Mouse (Mus musculus): Measurements from ENCODE around the gene Aspn. TPM values are rescaled to one million over a fixed set of nuclear protein-coding genes. Genes with fewer than 3 reads are reported as not detected.

Gene Aspn
- polyA plus RNA-seq (2016; fragmentation: Nextera tagmentation; extraction: Ambion mirVana): 2.6 and 2.8 TPM in 2 replicates

- WGBS: 92% methylated on average over 3 of the region's 3 CpGs
Observed at GRCm38 (mm10) chr13:49544279-49544678, at the start of gene Aspn. Gene Aspn, plus strand, starts transcription at chr13:49544443.

GRCm38 (mm10) chr13:49504510-49504909 is 39.7 kb upstream of the Aspn start, which contains the start of gene Ecm2:
Gene Ecm2, plus strand, starts transcription at chr13:49504810.
- Histone ChIP-seq H3K4me1 (peaks cover 6% of the 10 kb centered on the region; the same call in 1 of the 2 replicates), H3K27me3 (no peaks in the 10 kb centered on the region), H3K27ac (no peak within 1 kb of the TSS), H3K4me3 (replicated peaks) (no peak within 1 kb of the TSS), H3K36me3 (replicated peaks) (no peaks in the 10 kb centered on the region), H3K4me2 (no peak within 1 kb of the TSS), H3K9ac (no peak within 1 kb of the TSS), H3K9me3 (no peaks in the 10 kb centered on the region)
- WGBS: 67% methylated on average over 4 of the region's 4 CpGs
- no peak for ATAC-seq (ENCODE audit: low FRiP score)

More at GRCm38 (mm10) chr13:49544279-49544678, at the start of gene Aspn:
- H3K9me3 ChIP-seq: no peaks in the 10 kb centered on the region
- H3K36me3 ChIP-seq (replicated peaks): no peaks in the 10 kb centered on the region
- no peak for ATAC-seq (ENCODE audit: low FRiP score)
- H3K9ac ChIP-seq: no peak within 1 kb of the TSS
- H3K4me1 ChIP-seq: no peaks in the 10 kb centered on the region
- no peak within 1 kb of the TSS for H3K4me2 ChIP-seq
- no peak within 1 kb of the TSS for H3K27ac ChIP-seq
- H3K4me3 ChIP-seq (replicated peaks): no peak within 1 kb of the TSS
- H3K27me3 ChIP-seq: no peaks in the 10 kb centered on the region

DNA sequence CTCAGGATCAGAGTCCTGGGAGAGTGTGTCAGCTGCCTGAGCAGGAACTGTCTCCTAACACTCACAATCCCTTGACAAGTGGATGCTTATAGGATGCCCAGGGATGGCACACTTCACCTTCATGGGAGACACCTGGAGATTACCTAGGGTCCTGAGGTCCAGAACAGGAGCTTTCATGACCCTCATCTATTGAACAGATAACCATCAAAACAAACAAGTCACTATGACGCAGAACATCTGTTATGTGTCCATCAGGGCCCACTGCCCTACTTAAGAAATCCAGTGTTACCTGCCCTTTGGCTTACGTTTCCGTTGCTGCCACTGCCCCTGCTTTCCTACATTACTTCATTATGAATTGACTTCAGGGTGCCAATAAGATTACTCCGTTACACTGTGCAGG is 38.5 kb upstream of the Aspn start:
- Histone ChIP-seq H3K9ac (no peak overlapping the region), H3K9me3 (no peaks in the 10 kb centered on the region), H3K4me2 (no peak overlapping the region), H3K36me3 (replicated peaks) (no peaks in the 10 kb centered on the region), H3K27me3 (no peaks in the 10 kb centered on the region), H3K4me3 (replicated peaks) (no peak overlapping the region), H3K4me1 (peaks cover 6% of the 10 kb centered on the region; the same call in 1 of the 2 replicates), H3K27ac (no peak overlapping the region)
- WGBS: 84% methylated on average over 4 of the region's 4 CpGs
- no peak for ATAC-seq (ENCODE audit: low FRiP score)

DNA sequence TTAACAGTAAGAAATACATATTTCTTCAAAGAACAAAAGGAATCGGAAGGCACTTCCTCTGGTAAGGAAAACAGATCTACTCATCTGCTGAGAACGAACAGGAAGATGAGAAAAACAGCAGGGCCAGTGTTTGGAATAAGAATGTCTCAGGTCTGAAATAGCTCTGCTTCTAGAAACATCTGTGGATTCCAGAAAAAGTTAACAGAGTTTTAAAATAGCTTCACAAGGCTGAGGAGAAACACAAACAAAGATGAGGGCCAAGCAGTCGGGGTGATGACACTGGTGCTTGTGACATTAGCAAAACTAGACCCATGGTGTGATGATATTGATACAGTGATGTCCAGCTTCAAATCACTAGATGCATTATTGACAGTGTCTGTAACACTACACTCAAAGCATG is 37.1 kb upstream of the Aspn start:
- WGBS: 86% methylated on average over 3 of the region's 3 CpGs
- no peak overlapping the region for H3K9ac ChIP-seq
- H3K27ac ChIP-seq: no peak overlapping the region

GRCm38 (mm10) chr13:49518761-49519160 is 25.5 kb upstream of the Aspn start:
- WGBS: 33% methylated on average over 2 of the region's 2 CpGs
- ATAC-seq (ENCODE audit: low FRiP score): no peak
- H3K27ac ChIP-seq: no peak overlapping the region

More for the DNA sequence above, 37.1 kb upstream of the Aspn start:
- Histone ChIP-seq H3K4me2 (no peak overlapping the region), H3K36me3 (replicated peaks) (no peaks in the 10 kb centered on the region), H3K9me3 (no peaks in the 10 kb centered on the region), H3K4me3 (replicated peaks) (no peak overlapping the region), H3K4me1 (peaks cover 6% of the 10 kb centered on the region; the same call in 1 of the 2 replicates), H3K27me3 (no peaks in the 10 kb centered on the region)
- ATAC-seq (ENCODE audit: low FRiP score): no peak

GRCm38 (mm10) chr13:49526235-49526634 is 18.0 kb upstream of the Aspn start:
- no peak overlapping the region for H3K27ac ChIP-seq

More at GRCm38 (mm10) chr13:49518761-49519160, 25.5 kb upstream of the Aspn start:
- Histone ChIP-seq H3K9ac (no peak overlapping the region), H3K36me3 (replicated peaks) (no peaks in the 10 kb centered on the region), H3K27me3 (no peaks in the 10 kb centered on the region), H3K4me3 (replicated peaks) (no peak overlapping the region), H3K9me3 (no peaks in the 10 kb centered on the region), H3K4me1 (no peaks in the 10 kb centered on the region), H3K4me2 (no peak overlapping the region)

DNA sequence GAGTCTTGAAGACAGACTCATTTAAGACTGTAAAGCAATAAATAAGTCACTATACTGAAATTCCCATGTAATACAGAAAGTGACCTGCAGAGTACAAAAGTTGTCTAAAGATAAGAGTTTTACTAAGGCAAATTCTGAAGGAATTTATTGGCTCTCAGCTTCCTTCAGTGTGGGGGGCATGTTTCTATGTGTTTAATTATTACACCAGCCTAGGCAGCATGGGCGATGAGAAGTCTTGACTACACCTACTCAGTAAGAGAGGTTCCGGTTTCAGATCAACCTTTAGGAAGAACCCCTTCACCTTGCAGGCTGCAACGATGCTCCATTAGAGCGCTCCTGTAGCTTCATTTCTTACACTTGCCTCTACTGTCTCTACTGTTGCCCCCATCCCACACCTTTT is 13.6 kb upstream of the Aspn start:
- WGBS: 96% methylated on average over 4 of the region's 4 CpGs
- ATAC-seq (ENCODE audit: low FRiP score): no peak
- H3K9me3 ChIP-seq: no peaks in the 10 kb centered on the region

More at GRCm38 (mm10) chr13:49526235-49526634, 18.0 kb upstream of the Aspn start:
- Histone ChIP-seq H3K27me3 (no peaks in the 10 kb centered on the region), H3K9ac (no peak overlapping the region), H3K9me3 (no peaks in the 10 kb centered on the region), H3K4me3 (replicated peaks) (no peak overlapping the region), H3K36me3 (replicated peaks) (no peaks in the 10 kb centered on the region), H3K4me2 (no peak overlapping the region), H3K4me1 (no peaks in the 10 kb centered on the region)
- ATAC-seq (ENCODE audit: low FRiP score): no peak
- 87% methylated on average over 2 of the region's 2 CpGs for WGBS

GRCm38 (mm10) chr13:49536946-49537345 is 7.3 kb upstream of the Aspn start:
- Histone ChIP-seq H3K9ac (no peak overlapping the region), H3K4me3 (replicated peaks) (no peak overlapping the region), H3K4me1 (no peaks in the 10 kb centered on the region), H3K4me2 (no peak overlapping the region), H3K27ac (no peak overlapping the region), H3K36me3 (replicated peaks) (no peaks in the 10 kb centered on the region), H3K27me3 (no peaks in the 10 kb centered on the region), H3K9me3 (no peaks in the 10 kb centered on the region)
- WGBS: 95% methylated on average over 1 of the region's 1 CpGs
- no peak for ATAC-seq (ENCODE audit: low FRiP score)

More for the DNA sequence above, 13.6 kb upstream of the Aspn start:
- H3K9ac ChIP-seq: no peak overlapping the region
- no peak overlapping the region for H3K4me3 ChIP-seq (replicated peaks)
- H3K27me3 ChIP-seq: no peaks in the 10 kb centered on the region
- H3K36me3 ChIP-seq (replicated peaks): no peaks in the 10 kb centered on the region
- H3K4me1 ChIP-seq: no peaks in the 10 kb centered on the region
- H3K4me2 ChIP-seq: no peak overlapping the region
- no peak overlapping the region for H3K27ac ChIP-seq

DNA sequence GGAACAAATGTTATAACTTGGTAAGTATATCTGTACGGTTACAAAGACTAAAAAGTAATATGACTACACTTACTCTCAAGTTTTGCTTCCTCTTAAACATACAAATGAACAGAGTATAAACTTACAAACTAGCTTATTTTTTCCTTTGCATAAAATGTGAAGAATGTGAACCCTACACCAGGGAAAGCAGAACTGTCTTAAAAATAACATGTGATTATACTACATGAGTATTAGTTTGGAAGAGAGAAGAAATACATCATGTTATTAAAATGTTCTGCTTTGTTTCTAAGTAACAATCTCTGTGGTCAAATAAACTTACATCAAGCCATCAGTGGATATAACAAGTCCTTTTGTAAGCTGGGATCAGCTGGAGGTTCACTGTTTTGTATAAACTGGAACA is 5.5 kb upstream of the Aspn start:
- Histone ChIP-seq H3K4me1 (no peaks in the 10 kb centered on the region), H3K4me3 (replicated peaks) (no peak overlapping the region), H3K9ac (no peak overlapping the region), H3K9me3 (no peaks in the 10 kb centered on the region), H3K36me3 (replicated peaks) (no peaks in the 10 kb centered on the region), H3K27me3 (no peaks in the 10 kb centered on the region), H3K27ac (no peak overlapping the region), H3K4me2 (no peak overlapping the region)
- 90% methylated on average over 1 of the region's 1 CpGs for WGBS
- ATAC-seq (ENCODE audit: low FRiP score): no peak

- no peak for ATAC-seq (ENCODE audit: low FRiP score)
- WGBS: 69% methylated on average over 3 of the region's 3 CpGs
- Histone ChIP-seq H3K9me3 (no peaks in the 10 kb centered on the region), H3K36me3 (replicated peaks) (no peaks in the 10 kb centered on the region), H3K27ac (no peak overlapping the region), H3K4me3 (replicated peaks) (no peak overlapping the region), H3K4me2 (no peak overlapping the region), H3K27me3 (no peaks in the 10 kb centered on the region), H3K4me1 (no peaks in the 10 kb centered on the region), H3K9ac (no peak overlapping the region)
Observed at GRCm38 (mm10) chr13:49545646-49546045, 1.4 kb downstream of the Aspn start.

GRCm38 (mm10) chr13:49546517-49546916 is 2.3 kb downstream of the Aspn start:
- Histone ChIP-seq H3K4me1 (no peaks in the 10 kb centered on the region), H3K9ac (no peak overlapping the region), H3K27me3 (no peaks in the 10 kb centered on the region), H3K9me3 (no peaks in the 10 kb centered on the region), H3K27ac (no peak overlapping the region), H3K4me2 (no peak overlapping the region), H3K4me3 (replicated peaks) (no peak overlapping the region), H3K36me3 (replicated peaks) (no peaks in the 10 kb centered on the region)
- 91% methylated on average over 1 of the region's 1 CpGs for WGBS
- no peak for ATAC-seq (ENCODE audit: low FRiP score)

- WGBS: 86% methylated on average over 1 of the region's 1 CpGs
- H3K4me2 ChIP-seq: no peak overlapping the region
- H3K27ac ChIP-seq: no peak overlapping the region
- no peaks in the 10 kb centered on the region for H3K36me3 ChIP-seq (replicated peaks)
- no peaks in the 10 kb centered on the region for H3K9me3 ChIP-seq
- H3K4me1 ChIP-seq: no peaks in the 10 kb centered on the region
- no peak overlapping the region for H3K9ac ChIP-seq
- H3K4me3 ChIP-seq (replicated peaks): no peak overlapping the region
- no peaks in the 10 kb centered on the region for H3K27me3 ChIP-seq
- no peak for ATAC-seq (ENCODE audit: low FRiP score)
Observed at GRCm38 (mm10) chr13:49547563-49548150, 3.4 kb downstream of the Aspn start.

DNA sequence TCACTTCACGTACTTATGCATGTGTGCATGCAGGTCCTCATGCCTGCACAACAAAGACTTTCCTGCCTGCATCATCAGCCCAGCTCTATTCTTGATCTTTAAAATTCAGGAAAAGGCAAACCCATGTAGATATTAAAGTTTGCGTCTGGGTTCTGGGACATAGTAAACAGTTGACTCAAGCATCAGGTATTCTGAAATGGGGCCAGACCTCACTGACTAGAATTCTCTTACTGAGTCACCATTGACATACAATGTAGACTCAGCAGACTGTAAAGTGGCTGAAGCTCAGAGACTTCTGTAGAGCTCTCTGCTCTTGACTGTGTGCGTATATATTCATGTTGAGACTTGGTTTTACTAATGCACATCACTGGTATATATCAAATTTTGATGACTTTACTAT is 5.4 kb downstream of the Aspn start:
- no peak for ATAC-seq (ENCODE audit: low FRiP score)
- WGBS: 97% methylated on average over 3 of the region's 3 CpGs
- Histone ChIP-seq H3K9ac (no peak overlapping the region), H3K4me2 (no peak overlapping the region), H3K4me3 (replicated peaks) (no peak overlapping the region), H3K27ac (no peak overlapping the region), H3K27me3 (no peaks in the 10 kb centered on the region), H3K9me3 (no peaks in the 10 kb centered on the region), H3K4me1 (no peaks in the 10 kb centered on the region), H3K36me3 (replicated peaks) (no peaks in the 10 kb centered on the region)

Measured in forebrain, embryonic 12.5 days (tissue).